Mouse (Mus musculus) adrenal gland, postnatal 36 days (tissue): ENCODE results near the gene Fam136a. TPM values are rescaled to one million over a fixed set of nuclear protein-coding genes. Genes with fewer than 3 reads are reported as not detected.
"Not testable (repeated sequence)": the region's sequence is repeated elsewhere in the genome, so short reads cannot be mapped to it uniquely, and the experiment has no call there.

ENCODE experiments used
- DNase-seq, 2 experiments: peaks; one replicate each; pipeline ENCODE4 v3.0.0; 2021; ENCODE audit warnings: mixed read lengths in 1 of 2
- total RNA-seq, 2 experiments: library from RNA; stranded (reverse); gene quantifications; 2 replicates each; pipeline ENCODE4 v1.2.3; 2021

The Fam136a gene
- total RNA-seq, 2 experiments from 2014 or later, result 70.1 to 117 TPM

DNA sequence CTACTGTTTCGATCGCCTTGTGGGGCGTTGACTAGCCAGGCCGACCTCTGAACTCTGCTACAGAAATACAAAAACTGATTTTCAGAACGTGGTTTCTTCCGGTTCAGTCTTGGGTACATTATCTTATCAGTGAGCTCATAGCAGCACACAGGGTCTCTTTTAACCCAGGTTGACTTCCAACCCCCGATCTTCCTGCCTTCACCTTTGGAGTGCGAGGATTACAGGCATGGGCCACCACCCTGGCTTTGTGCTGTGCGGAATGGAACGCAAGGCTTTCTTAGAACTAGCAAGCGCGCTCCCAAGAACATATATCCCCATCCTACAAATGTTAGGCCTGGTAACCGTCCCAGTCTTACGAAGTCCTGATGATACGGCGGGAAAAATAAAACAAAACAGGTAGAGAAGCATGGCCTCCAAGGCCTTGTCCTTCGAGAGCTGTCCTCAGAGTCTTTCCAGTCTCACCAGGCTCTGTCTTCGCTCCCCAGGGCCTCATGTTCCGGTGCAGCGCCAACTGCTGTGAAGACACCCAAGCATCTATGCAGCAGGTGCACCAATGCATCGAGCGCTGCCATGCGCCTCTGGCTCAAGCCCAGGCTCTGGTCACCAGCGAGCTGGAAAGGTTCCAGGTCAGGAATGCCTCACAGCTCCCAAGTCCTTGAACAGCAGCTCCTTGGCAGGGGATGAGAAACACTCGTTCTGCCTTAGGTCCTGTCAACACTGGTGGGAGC, 843 bp downstream of the Fam136a start:
- DNase-seq, result peak; percentile 88 to 89

GRCm38 (mm10) chr6:86366853-86367249, 1.4 kb downstream of the Fam136a start:
- no peak for DNase-seq

GRCm38 (mm10) chr6:86368479-86368878, 3.0 kb downstream of the Fam136a start:
- DNase-seq, result no peak

GRCm38 (mm10) chr6:86370093-86370713, 4.8 kb downstream of the Fam136a start:
- DNase-seq, result peak; percentile 22 to 27

- DNase-seq, result peak in 1 of 2 experiments; percentile 14
Measured at GRCm38 (mm10) chr6:86370764-86371339, 5.4 kb downstream of the Fam136a start, which contains the start of gene Snrpg. TSS of gene Snrpg (plus strand) at chr6:86371304.

GRCm38 (mm10) chr6:86371340-86371911, 6.0 kb downstream of the Fam136a start:
- DNase-seq, result peak; percentile 96 to 97

GRCm38 (mm10) chr6:86371950-86372516, 6.6 kb downstream of the Fam136a start:
- DNase-seq, result peak; percentile 9 to 48

DNA sequence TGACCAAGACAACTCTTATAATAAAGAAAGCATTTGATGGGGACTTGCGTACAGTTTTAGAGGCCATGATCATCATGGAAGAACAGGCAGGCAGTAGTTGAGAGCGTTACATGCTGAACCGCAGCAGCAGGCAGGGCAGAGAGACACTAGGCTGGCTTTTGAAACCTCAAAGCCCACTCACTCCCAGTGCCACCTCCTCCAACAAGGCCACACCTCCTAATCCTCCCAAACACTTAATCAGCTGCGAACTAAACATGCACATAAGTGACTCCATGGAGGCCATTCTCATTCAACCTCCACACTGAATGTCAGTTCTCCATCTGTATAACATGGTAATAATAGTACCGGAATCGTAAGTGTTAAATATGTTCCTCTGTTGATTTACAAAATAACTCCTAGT, 8.1 kb downstream of the Fam136a start:
- no peak for DNase-seq

GRCm38 (mm10) chr6:86378341-86378740, 12.9 kb downstream of the Fam136a start:
- DNase-seq, result peak in 1 of 2 experiments; percentile 27

- not testable (repeated sequence) for DNase-seq
Measured at GRCm38 (mm10) chr6:86380112-86380511, 14.7 kb downstream of the Fam136a start.

- DNase-seq, result no peak
Measured at GRCm38 (mm10) chr6:86382551-86382950, 17.1 kb downstream of the Fam136a start.

- no peak for DNase-seq
Measured at GRCm38 (mm10) chr6:86383370-86383769, 17.9 kb downstream of the Fam136a start.

- no peak for DNase-seq
Measured at GRCm38 (mm10) chr6:86384692-86385091, 19.2 kb downstream of the Fam136a start.

GRCm38 (mm10) chr6:86385362-86386104, 20.1 kb downstream of the Fam136a start:
- DNase-seq, result no peak

GRCm38 (mm10) chr6:86387313-86387712, 21.9 kb downstream of the Fam136a start:
- DNase-seq, result no peak

- peak in 1 of 2 experiments; percentile 22 for DNase-seq
Measured at GRCm38 (mm10) chr6:86388461-86388860, 23.0 kb downstream of the Fam136a start.

DNA sequence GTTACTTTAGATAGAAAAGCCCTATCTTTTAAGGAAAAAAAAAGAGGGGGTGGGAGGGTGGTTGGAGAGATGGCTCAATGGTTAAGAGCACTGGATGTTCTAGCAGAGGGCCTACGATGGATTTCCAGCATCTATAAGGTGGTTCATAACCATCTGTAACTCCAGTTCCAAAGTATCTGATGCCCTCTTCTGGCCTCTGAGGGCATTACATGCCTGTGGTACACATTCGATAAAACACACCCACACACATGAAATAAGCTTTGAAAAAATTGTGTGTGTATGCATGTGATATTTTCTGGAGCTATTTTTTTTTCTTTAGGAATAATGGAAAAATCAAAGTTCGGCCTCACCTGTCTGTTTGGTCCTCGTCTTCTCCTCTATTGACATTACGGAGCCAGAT, 25.9 kb downstream of the Fam136a start:
- DNase-seq, result no peak

DNA sequence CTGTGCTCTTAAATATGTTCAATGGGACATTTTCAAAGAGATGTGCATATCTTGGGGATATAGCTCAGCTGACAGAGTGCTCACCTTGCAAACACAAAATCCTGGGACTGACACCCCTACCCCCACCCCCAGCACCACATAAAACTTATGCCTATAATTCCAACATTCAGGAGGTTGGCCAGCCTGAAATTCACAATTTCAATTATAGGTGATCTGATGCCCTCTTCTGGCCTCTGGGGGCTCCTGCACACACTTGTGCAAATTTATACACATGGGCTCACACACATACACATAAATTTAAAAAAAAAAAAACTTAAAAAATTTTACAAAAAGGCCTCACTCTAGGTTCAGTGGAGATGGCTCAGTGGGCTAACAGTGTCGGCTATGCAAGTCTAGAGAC, 27.7 kb downstream of the Fam136a start:
- no peak for DNase-seq

DNA sequence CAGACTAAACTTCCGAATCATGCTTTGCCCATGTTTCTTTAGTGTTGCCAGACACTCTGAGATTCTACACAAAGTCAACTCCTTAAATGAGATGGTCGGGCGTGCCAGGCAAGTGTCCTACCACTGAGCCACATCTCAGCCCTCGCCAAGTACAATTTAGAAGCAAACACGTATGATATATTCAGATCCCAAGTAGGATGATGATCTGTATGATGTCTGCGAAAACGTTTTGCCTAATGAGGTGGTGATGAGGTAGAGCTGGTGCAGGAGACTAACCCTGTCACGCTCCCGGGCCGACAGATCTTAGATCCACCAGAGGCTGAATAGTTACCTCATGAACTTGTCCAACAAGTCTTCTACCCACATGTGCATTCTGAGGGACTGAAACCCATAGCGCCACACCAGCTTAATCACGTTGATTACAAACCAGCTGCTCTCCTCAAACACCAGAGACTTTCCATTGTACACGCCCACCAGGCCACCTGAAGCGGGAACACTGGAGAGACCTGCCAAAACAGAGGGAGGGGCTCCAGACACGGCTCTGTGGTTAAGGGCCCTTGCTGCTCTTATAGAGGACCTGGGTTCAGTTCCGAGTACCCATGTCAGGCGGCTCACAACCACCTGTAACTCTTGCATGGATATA, 28.8 kb downstream of the Fam136a start:
- DNase-seq, result no peak

- DNase-seq, result no peak
Measured at GRCm38 (mm10) chr6:86395021-86395420, 29.6 kb downstream of the Fam136a start.

DNA sequence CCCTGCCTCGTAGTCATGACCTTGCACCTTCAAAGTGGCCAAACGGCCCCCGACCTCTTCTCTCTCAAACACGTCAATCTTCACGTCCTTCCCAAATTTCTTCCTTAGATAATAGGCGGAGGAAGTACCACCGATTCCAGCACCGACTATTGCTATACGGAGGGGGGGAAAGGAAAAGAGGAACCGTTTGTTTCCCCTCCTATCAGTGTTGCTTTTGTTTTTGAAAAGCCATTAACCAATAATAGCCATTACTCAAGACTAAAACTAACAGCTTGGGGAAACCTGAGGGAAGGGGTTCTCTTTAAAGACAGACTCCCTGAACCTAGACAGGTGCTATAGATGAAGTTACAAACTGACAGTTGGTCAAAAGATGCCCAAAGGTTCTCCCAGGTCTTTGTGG, 30.5 kb downstream of the Fam136a start:
- DNase-seq, result no peak
